Mouse (Mus musculus): ENCODE results near the gene Stab2. TPM values are rescaled to one million over a fixed set of nuclear protein-coding genes. Genes with fewer than 3 reads are reported as not detected.

The Stab2 gene
- under 1 TPM; 0.08 to 0.20 TPM for total RNA-seq (2021)

DNA sequence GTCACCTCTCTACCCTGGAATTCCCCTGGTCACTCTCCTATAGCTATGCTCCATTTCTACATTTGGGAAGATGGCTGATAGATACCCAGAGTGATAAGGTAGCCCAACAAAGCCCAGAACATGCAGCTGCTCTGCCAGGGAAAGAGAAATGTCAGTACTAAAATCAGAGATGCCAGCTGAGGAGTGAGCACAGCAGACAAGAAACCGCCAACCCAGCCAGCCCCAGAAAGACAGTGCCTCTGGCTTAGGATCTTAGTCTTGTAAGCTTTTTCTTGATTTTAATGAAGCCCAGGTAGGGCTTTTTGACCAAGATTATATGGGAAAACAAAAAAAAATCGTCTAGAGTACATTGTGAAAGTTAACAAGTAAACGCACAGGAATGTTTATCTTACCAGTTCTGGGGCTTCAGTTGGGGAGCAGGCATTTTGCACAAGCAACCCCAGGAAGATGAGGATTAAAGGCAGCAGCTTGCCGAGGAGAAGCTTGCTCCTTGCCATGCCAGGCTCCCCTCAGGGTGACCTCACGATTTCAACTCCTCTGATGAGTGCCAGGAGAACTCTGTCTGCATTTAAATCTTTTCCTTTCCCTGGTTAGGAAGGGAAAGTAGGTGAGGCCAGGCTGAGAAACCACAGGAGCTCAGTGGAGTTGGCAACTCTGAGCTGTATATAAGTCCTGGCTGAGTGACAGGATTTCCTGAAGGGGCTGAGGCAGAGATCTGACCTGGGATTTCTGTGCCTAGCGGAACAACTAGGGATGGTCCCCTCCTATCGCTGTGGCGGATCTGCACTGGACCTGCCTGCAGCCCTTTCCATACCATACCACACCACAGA is at the start of gene Stab2:
TSS of gene Stab2 (minus strand) at position 641 of the 830 bp plus-strand sequence.
- DNase-seq (ENCODE audit: low spot score): no peak
- intact Hi-C loops (cut with DNase I): no loop called here

DNA sequence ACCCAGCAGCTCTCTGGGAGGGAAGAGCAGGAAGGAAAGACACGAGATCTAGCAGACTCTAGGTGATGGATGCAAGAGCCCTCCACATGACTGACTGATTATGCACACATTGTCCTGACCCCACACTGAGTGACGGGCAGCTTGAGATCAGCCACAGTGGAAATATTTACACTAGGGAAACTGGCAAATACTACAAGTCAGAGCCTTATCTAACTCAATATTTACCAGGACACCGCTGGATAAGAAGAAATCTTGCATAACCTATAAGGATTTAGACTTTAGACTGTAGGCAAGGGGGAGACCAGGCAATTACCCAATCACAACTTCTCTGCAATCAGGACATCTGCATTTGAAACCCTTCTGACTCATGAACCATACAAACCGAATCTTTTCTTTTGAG is 43.9 kb upstream of the Stab2 start:
- intact Hi-C loops (cut with DNase I): no loop called here
- DNase-seq (ENCODE audit: low spot score): no peak

DNA sequence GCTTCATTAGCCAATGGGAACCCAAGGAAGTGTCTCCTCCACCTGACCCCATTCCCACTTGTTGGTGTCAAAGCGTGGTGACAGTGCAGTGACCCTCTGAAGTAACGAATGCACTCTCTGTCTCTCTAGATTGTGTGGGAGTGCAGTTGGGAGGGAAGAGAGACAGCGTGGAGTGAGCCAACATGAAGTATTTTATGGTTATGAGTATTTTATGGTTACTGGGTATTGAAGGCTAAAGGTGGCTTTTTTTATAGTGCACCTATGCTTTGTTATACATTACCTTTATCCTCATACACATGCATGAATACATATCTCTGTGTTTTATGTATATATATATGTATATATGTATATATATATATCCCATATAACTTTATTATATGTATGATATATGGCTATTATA is 41.4 kb upstream of the Stab2 start:
- intact Hi-C loops (cut with DNase I): no loop called here
- no peak for DNase-seq (ENCODE audit: low spot score)

DNA sequence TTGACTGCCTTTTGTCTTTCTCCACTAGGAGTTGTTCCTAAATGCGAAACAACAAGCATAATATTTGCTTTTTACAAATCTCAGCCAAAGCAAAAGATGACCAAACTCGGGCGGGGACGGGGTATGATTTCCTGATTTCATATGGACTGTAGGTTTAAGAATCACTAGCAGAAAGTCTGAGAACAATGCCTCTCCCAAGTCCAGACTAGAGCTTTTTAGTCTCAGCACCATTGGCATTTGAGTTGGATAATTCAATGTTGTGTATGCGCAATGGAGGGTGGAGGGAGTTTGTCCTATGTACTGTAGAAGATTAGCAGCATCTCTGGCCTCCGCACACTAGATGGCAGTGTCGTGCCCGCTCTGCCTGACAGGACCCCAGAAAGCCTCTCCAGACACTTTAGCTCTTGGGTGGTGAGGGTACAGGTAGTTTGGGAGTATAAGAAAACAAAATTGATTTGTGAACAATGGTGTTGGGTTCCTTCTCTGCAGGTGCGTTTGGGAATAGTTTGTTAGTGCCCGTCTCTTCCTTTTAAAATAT is 39.2 kb upstream of the Stab2 start:
- no peak for DNase-seq (ENCODE audit: low spot score)
- intact Hi-C loops (cut with DNase I): no loop called here

DNA sequence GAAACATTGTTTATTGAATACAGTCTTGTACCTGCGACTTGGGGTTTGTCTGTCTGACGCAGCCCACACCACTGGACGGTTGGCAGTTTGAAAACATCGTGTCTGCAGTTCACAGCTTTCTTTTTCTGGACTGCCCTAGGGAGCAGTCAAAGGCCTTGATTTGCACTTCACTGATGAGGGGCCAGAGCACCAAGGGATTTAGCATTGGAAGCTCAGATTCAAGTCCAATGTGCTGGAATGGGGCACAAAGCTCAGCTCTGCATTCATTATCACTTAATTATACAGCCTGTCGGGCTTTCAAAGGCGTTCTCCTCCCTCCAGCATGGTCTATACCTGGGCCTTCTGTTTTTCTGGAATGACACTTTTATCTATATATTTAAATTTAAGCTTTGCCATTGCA is 38.6 kb upstream of the Stab2 start:
- DNase-seq (ENCODE audit: low spot score): no peak
- intact Hi-C loops (cut with DNase I): no loop called here

DNA sequence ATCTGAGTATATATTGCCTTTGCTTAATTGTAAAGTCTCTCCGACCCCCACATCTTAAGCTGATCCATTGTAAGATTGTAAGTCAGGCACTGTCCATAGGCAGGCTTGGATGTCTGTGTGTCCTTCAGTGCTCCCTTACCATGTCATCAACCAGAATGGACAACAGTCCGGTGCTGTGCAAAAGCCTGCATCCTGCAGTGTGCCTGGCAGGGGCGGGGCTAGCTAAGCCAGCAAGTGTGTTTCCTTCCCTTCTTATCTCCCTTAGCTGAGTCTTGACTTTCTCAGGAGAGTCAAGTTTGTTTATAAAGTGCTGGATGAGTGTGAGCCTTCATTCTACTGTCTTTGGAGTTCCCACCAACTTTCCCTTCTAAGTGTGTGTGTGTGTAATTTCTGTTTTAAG is 37.4 kb upstream of the Stab2 start:
- no peak for DNase-seq (ENCODE audit: low spot score)
- intact Hi-C loops (cut with DNase I): no loop called here

DNA sequence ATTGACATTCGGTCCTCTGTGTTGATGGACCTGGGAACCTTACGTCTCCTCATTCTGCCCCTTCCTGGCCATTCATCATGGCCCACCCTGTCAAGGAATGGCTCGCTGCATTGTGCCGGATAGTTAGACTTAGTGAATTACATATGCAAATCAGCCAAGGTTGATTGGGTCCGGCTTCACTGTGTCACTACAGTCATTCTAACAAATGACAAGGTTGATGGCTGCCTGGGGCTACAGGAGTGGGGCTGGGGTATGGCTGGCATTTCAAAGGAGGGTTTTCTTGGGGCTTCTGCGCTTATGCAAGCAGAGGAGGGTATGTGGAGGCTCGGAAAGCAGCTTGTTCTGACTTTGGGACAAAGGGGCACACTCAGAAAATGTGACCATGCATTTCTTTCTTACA is 33.4 kb upstream of the Stab2 start:
- no peak for DNase-seq (ENCODE audit: low spot score)
- intact Hi-C loops (cut with DNase I): no loop called here

DNA sequence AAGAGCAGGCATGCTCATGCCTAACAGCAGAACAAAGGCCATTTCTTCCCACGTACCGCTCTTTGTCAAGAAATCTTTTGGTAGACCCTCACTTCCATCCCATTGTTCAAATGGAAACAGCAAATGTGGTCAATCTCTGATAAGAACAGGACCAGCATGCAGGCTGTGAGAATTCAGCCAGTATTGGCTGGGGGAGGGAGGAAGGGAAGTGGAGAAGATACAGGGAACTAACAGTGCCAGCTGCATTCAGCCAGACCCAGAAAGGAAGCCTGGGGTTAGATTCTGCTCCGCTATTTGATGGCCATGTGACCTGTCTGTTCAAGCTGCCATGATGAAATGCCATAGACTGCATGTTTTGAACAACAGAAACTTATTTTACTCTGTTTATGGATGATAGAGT is 32.0 kb upstream of the Stab2 start:
- no peak for DNase-seq (ENCODE audit: low spot score)
- intact Hi-C loops (cut with DNase I): no loop called here

DNA sequence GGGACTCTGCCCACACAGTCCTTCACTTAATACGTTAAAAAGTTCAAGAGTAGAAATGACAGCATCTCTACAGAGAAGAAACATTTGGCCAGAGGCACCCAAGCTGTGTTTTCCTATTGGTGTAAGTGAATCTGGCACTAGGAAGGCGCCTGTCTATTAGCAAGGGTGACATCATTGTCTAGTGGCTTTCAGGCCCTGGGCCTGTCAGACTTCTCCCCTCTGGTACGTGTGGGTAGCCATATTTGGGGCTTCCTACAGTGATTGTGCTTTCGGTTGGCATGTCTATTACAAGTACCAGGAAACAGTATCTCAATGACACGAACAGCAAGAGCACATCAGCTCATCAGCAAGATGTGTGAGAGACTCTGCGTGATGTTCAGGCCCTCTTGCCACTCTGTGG is 31.5 kb upstream of the Stab2 start:
- intact Hi-C loops (cut with DNase I): no loop called here
- no peak for DNase-seq (ENCODE audit: low spot score)

DNA sequence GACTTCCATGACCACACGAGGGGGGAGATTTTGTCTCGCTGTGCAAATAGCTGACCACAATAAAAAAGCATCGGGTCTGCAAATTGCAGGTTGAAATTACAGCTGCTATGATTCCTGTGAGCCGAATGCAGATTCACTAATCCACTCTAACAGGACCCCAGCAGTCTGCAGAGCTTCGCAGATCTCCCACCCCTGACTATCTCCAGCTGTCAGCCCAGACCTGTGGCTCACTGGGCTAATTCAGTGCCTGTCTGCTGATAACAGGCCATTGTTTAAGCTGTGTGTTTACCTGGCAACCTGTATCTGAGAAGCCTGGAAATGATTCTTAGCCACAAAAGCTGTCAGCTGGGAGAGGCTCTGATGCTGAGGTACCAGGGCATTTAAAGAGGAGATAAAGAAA is 29.2 kb upstream of the Stab2 start:
- intact Hi-C loops (cut with DNase I): no loop called here
- DNase-seq (ENCODE audit: low spot score): no peak

DNA sequence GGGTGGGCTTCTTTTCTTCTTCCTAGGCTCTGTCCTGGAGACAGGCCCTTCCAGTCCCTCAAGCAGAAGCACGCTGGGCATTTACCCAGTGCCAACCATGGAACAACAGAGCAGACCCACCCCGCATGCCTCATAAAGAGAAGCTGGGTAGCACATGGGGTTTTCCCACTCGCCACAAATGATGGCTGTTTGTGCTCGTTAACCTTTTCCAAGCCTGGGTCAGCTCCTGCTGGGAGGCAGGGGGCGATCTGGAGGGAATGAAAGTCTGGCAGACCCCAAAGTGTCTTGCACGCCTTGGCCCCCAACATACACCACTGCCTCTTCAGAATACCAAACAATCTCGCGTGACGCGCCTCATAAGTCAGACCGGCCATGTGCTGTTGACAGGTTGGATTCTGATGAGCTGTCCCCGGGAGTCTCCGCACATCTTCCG is 28.5 kb upstream of the Stab2 start:
- DNase-seq (ENCODE audit: low spot score): no peak
- intact Hi-C loops (cut with DNase I): no loop called here

DNA sequence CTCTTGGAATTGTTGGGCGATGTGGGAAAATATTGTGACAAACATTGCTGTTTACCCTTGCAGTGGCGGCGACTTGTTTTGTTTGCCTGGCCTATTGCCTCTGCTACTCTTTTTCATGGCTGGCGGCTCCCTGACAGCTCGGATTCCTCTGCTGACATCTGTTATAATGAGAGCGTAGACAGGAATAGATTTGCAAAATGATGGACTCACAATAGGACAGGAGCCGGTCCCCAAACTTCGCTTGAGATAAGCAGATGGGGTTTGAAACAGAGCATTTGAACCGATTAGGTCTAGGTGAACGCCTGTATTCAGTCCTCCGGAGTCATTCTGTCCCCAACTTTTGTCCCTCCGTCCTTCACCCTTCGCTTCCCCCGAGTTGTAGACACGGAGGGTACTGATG is 28.0 kb upstream of the Stab2 start:
- DNase-seq (ENCODE audit: low spot score): no peak

DNA sequence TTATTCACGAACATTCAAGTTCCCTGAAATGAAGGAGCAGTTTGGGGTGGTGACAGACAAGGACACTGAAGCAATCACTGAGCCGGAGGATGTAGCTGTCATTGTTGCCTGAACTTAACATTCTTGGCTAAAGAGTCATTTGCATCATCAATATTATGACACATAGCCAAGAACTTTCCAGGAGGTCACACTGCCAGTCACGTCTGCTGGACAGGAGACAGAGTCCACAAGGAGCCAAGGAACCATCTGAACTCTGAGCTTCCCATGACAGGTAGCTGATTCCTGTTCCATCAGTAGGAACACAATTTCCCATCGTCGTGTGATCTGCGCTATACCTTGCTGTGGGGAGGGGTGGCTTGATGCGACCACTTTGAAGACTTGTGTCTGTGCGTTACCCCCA is 24.9 kb upstream of the Stab2 start:
- intact Hi-C loops (cut with DNase I): no loop called here
- DNase-seq (ENCODE audit: low spot score): no peak

More for the DNA sequence above, 28.0 kb upstream of the Stab2 start:
- intact Hi-C loops (cut with DNase I): no loop called here

DNA sequence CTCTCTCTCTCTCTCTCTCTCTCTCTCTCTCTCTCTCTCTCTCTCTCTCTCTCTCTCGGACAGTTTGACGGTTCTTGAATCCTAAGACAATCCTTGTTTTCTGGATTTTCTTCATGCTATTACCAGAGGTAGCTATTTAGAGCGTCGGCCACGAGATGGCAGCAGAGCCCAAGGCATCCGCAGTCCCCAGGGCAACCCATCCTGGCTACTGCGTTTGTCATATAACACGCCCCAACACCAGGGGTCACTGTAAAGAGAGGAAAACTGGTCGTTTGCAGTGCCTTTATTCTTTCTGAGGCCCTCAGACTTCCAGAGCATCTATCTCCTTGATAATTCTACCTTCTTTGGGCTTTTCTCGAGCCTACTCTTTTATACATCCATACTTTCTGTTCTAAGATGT is 17.1 kb upstream of the Stab2 start:
- intact Hi-C loops (cut with DNase I): loop anchor here (1.0 to 5.0 kb wide), 2 partner anchors 479 to 1302 kb away; no protein-coding TSS in a partner anchor
- peak; percentile 27 for DNase-seq (ENCODE audit: low spot score)

DNA sequence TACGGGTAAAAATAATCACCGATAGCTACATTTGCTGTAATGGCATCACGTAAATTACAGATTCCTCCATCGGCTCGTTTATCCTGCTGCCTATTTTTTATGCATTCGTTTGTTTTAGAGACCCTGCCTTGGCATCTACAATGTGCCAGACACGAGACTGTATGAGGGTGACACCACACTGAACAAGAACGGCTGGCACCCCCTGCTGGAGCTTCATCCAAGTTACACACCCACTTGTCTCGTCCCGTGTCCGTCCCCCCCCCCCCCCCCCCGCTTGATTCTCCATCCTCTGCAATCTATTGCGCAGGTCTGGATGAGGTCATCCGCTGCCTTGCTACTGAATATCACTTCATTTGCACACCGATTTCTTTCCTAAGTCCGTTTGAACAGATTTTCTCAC is 12.9 kb upstream of the Stab2 start:
- no peak for DNase-seq (ENCODE audit: low spot score)
- intact Hi-C loops (cut with DNase I): no loop called here

DNA sequence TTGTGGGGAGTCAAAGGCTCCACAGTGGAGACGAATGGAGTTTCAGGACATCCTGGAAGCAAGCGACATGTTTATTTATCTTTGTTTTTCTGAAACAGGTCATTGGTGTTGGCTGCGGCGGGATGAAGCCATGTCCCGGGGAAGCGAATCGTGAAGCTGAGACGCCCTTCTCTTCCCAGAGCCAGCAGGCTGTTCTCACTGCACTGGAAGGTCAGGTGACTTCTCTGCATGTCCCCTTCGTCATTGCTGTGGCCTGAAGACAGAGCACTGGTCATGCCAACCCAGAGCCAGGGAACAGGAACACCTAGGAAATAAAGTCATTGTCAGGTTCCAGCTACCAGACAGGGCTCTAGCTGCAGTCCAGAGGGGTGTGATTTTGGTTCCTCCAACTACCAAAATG is 11.1 kb upstream of the Stab2 start:
- DNase-seq (ENCODE audit: low spot score): no peak
- intact Hi-C loops (cut with DNase I): no loop called here

DNA sequence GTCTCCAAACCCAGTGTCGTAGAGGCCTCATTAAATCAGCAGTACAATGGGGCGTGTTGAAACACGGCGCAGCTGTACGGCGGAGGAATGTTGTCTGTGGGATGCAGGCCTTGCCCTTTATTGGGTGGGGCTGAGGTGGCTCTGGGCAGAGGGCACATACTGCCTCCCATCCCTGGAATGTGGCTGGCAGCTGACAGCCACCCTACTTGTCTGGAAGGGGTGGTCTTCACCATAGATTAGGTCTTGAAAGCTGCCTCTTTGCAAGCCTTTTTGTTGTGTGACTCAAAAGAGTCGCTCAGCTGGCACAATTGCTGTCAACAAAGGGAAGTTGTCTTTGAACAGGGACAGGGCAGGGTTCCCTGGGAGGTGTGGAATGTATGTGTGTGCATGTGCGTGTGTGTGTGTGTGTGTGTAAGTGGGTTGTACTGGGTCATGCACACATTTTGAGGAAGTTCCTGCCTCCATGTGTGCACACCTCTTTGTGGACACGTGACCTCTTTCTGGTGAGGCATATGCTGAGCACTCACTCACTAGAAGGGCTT is 8.4 kb upstream of the Stab2 start:
- no peak for DNase-seq (ENCODE audit: low spot score)
- intact Hi-C loops (cut with DNase I): no loop called here

DNA sequence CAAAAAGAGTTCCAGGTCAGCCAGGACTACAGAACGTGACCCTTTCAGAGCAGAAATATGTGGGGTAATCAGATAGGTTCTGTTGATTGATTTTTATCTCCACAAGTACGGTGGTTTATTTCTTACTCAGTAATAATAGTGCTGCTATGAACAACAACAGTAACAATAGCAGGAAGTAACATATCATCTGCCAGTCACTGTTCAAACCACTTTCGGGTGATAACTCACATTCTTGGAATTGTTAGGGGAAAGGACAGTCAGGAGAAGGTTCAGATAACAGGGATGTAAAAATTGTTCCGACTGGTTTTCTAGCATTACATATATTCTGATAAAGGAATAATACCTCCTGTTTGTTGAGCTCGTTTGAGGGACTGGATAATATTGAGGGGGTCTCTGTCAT is 7.6 kb upstream of the Stab2 start:
- DNase-seq (ENCODE audit: low spot score): no peak
- intact Hi-C loops (cut with DNase I): no loop called here

DNA sequence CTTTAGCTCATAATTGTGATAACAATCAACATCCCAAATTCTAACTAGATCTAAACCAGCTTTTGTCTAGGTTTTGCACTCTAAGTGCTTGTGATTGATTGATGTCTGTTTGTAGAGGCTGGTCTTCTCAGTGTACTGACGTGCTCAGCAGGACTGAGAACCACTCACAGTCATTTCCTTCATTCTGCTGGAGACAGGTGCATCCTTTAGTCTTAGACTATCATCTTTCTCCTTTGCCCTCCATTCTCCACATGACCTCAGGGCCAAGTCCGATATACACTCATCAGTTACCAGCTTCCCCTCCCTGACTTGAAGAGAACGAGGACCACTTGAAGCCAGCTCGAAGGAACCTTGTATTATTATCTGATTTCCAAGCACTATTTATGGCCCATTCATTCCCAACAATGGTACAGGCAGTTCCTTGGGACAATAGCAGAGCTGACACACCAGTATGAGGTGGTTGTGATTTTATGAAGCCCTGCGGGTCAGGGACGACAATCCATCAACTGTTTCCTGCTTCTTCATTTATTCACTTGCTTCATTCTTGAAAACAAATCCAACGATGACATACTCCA is 6.7 kb upstream of the Stab2 start:
- no peak for DNase-seq (ENCODE audit: low spot score)
- intact Hi-C loops (cut with DNase I): no loop called here

DNA sequence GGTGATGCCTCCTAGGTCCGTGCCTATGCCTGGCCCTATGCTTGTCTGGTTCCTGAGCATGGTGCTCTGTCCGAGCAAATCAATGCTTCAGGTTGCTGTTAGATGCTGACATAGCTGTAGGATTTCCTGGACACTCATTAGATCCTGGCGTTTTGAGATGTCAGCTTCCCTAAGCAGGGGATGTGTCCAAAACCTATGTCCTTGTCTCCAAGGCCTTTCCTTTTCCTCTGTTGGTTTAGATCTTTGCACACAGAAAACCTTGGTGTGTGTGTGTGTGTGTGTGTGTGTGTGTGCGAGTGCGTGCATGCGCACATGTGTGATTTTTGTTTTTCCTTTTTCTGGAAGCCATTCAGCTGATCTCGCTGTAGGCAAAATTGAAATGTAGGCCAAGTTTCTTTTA is 4.3 kb upstream of the Stab2 start:
- intact Hi-C loops (cut with DNase I): no loop called here
- DNase-seq (ENCODE audit: low spot score): no peak

DNA sequence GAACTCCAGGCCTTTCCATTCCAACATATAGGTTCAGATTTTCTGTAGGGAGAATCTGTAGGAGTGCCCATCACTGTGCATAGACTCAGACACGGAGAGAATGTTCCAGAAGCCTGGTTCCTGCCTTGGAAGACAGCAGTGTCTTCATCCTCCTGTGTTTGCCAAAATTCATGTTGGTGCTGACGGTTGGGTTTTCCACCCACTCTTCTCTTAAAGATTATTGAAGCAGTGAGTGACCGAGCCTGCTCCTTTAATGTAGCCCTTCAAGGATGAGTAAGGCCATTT is 332 bp upstream of the Stab2 start:
- intact Hi-C loops (cut with DNase I): no loop called here
- no peak for DNase-seq (ENCODE audit: low spot score)
